Mouse (Mus musculus): ENCODE measurements at regions not wholly inside any gene's neighbourhood (a gene's known extent, or its start where the extent isn't known, plus 50 kb on each side); places are given as distances from the start of the nearest gene placed in this dataset.

DNA sequence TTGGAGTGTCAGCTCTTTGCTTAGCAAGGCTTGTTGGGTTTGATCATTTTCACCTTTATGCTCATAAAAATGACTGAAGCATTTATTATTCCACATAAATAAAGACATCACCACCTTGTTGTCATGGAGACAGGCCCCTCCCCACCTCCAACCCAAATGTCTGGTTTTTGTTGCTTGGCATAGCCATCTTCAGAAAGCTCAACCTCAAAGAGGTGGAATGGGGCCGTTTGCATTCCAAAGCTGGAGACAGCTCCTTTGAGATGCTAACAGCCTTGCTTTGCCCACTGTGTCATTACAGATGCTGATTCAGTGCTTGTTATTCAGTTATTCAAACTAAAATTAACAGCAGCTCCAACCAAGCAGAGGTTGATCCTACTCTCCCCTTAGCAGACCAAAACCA, 51.9 kb upstream of the Lgalsl start:
- no peak overlapping the region for H3K27ac ChIP-seq (ENCODE audit: low read length)
- no peak overlapping the region for H3K4me3 ChIP-seq (ENCODE audit: low read length)
- peaks cover 4% of the 10 kb centered on the region; the same call in 1 of the 2 replicates for H3K9me3 ChIP-seq (ENCODE audit: control insufficient read depth, low read length)
- 47% methylated on average over 1 of the region's 1 CpGs for WGBS
- H3K9ac ChIP-seq (ENCODE audit: low read length): no peak overlapping the region
- 0 out of 2 replicates have a peak, but pooled peaks cover 2% of the 10 kb centered on the region for H3K4me1 ChIP-seq (replicated peaks; ENCODE audit: control insufficient read depth, insufficient read depth, low read length)
- H3K4me2 ChIP-seq (ENCODE audit: low read depth, low read length): no peak overlapping the region
- ATAC-seq (ENCODE audit: low read depth): no peak
- H3K36me3 ChIP-seq (ENCODE audit: control insufficient read depth, insufficient read depth, low read length): no peaks in the 10 kb centered on the region
- H3K27me3 ChIP-seq (ENCODE audit: control insufficient read depth, insufficient read depth, low read depth, low read length): no peaks in the 10 kb centered on the region

DNA sequence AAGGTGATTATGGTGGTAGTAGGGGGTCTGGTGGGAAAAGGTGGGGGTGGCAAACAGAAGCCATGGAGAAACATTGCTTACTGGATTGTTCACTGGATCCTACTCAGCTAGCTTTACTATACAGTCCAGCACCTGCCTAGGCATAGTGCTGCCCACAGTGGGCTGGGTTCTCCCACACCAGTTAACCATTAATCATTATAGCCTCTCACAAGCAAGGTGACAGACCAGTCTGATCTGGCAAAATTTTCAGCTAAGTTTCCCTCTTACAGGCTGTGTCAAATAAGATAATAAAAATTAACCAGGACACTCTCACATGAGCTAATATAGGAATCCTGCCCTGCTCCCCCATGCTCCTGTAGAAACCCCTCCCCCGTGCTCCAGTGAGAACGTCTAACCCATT, 53.1 kb upstream of the Lgalsl start:
- Histone ChIP-seq H3K4me1 (replicated peaks; ENCODE audit: control insufficient read depth, insufficient read depth, low read length) (0 out of 2 replicates have a peak, but pooled peaks cover 2% of the 10 kb centered on the region), H3K9me3 (ENCODE audit: control insufficient read depth, low read length) (peaks cover 4% of the 10 kb centered on the region; the same call in 1 of the 2 replicates), H3K27me3 (ENCODE audit: control insufficient read depth, insufficient read depth, low read depth, low read length) (no peaks in the 10 kb centered on the region), H3K4me2 (ENCODE audit: low read depth, low read length) (no peak overlapping the region), H3K36me3 (ENCODE audit: control insufficient read depth, insufficient read depth, low read length) (no peaks in the 10 kb centered on the region), H3K9ac (ENCODE audit: low read length) (no peak overlapping the region), H3K4me3 (ENCODE audit: low read length) (no peak overlapping the region), H3K27ac (ENCODE audit: low read length) (no peak overlapping the region)
- no peak for ATAC-seq (ENCODE audit: low read depth)
- 79% methylated on average over 2 of the region's 2 CpGs for WGBS

- no peaks in the 10 kb centered on the region for H3K36me3 ChIP-seq (ENCODE audit: control insufficient read depth, insufficient read depth, low read length)
- H3K27ac ChIP-seq (ENCODE audit: low read length): 0 out of 2 replicates have a peak overlapping the region, but pooled peaks have one; percentile 23
- H3K4me1 ChIP-seq (replicated peaks; ENCODE audit: control insufficient read depth, insufficient read depth, low read length): no peaks in the 10 kb centered on the region
- WGBS: 61% methylated on average over 2 of the region's 2 CpGs
- ATAC-seq (ENCODE audit: low read depth): peak; percentile 79
- H3K4me2 ChIP-seq (ENCODE audit: low read depth, low read length): no peak overlapping the region
- peaks cover 4% of the 10 kb centered on the region; the same call in 1 of the 2 replicates for H3K9me3 ChIP-seq (ENCODE audit: control insufficient read depth, low read length)
- no peaks in the 10 kb centered on the region for H3K27me3 ChIP-seq (ENCODE audit: control insufficient read depth, insufficient read depth, low read depth, low read length)
- no peak overlapping the region for H3K4me3 ChIP-seq (ENCODE audit: low read length)
- H3K9ac ChIP-seq (ENCODE audit: low read length): no peak overlapping the region
These were observed 56.2 kb upstream of the Lgalsl start for GRCm38 (mm10) chr11:20887044-20887443.

GRCm38 (mm10) chr11:20890479-20890878, 59.6 kb upstream of the Lgalsl start:
- Histone ChIP-seq H3K4me2 (ENCODE audit: low read depth, low read length) (no peak overlapping the region), H3K27ac (ENCODE audit: low read length) (no peak overlapping the region), H3K36me3 (ENCODE audit: control insufficient read depth, insufficient read depth, low read length) (no peaks in the 10 kb centered on the region), H3K9ac (ENCODE audit: low read length) (no peak overlapping the region), H3K9me3 (ENCODE audit: control insufficient read depth, low read length) (peaks cover 4% of the 10 kb centered on the region; the same call in 1 of the 2 replicates), H3K4me3 (ENCODE audit: low read length) (no peak overlapping the region), H3K4me1 (replicated peaks; ENCODE audit: control insufficient read depth, insufficient read depth, low read length) (peaks cover 4% of the 10 kb centered on the region; the same call in 1 of the 2 replicates), H3K27me3 (ENCODE audit: control insufficient read depth, insufficient read depth, low read depth, low read length) (no peaks in the 10 kb centered on the region)
- no peak for ATAC-seq (ENCODE audit: low read depth)
- 65% methylated on average over 3 of the region's 3 CpGs for WGBS

DNA sequence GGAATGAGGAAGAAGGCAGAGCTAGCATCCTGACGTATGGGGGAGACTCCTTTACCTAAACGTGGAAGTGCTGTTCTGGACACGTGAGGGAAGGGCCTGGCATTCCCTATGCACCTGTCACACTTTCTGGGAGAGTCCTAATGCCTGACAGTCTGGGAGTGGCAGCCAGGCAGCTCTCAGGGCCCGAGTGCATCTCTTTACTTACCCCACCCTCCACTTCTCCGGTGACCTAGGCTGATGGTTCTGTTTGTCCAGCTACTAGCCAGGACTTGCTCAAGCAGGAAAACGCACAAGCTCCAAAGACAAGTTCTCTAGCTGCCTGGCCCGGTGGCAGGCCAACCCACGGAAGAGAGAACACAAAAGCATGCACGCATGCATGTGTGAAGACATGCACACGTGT, 60.9 kb upstream of the Lgalsl start:
- H3K4me2 ChIP-seq (ENCODE audit: low read depth, low read length): no peak overlapping the region
- no peak overlapping the region for H3K9ac ChIP-seq (ENCODE audit: low read length)
- no peaks in the 10 kb centered on the region for H3K27me3 ChIP-seq (ENCODE audit: control insufficient read depth, insufficient read depth, low read depth, low read length)
- ATAC-seq (ENCODE audit: low read depth): no peak
- H3K36me3 ChIP-seq (ENCODE audit: control insufficient read depth, insufficient read depth, low read length): no peaks in the 10 kb centered on the region
- WGBS: 66% methylated on average over 10 of the region's 10 CpGs
- H3K4me3 ChIP-seq (ENCODE audit: low read length): no peak overlapping the region
- no peak overlapping the region for H3K27ac ChIP-seq (ENCODE audit: low read length)
- H3K4me1 ChIP-seq (replicated peaks; ENCODE audit: control insufficient read depth, insufficient read depth, low read length): peaks cover 13% of the 10 kb centered on the region; the same call in 1 of the 2 replicates
- H3K9me3 ChIP-seq (ENCODE audit: control insufficient read depth, low read length): no peaks in the 10 kb centered on the region

GRCm38 (mm10) chr11:20896277-20897123, 65.6 kb upstream of the Lgalsl start:
- peak; percentile 87 for ATAC-seq (ENCODE audit: low read depth)
- Histone ChIP-seq H3K9ac (ENCODE audit: low read length) (no peak overlapping the region; the same call in 1 of the 2 replicates), H3K27ac (ENCODE audit: low read length) (peak overlapping the region; percentile 51), H3K9me3 (ENCODE audit: control insufficient read depth, low read length) (no peaks in the 10 kb centered on the region), H3K4me3 (ENCODE audit: low read length) (no peak overlapping the region), H3K27me3 (ENCODE audit: control insufficient read depth, insufficient read depth, low read depth, low read length) (no peaks in the 10 kb centered on the region), H3K4me2 (ENCODE audit: low read depth, low read length) (no peak overlapping the region), H3K36me3 (ENCODE audit: control insufficient read depth, insufficient read depth, low read length) (no peaks in the 10 kb centered on the region), H3K4me1 (replicated peaks; ENCODE audit: control insufficient read depth, insufficient read depth, low read length) (peaks cover 24% of the 10 kb centered on the region)
- 38% methylated on average over 11 of the region's 11 CpGs for WGBS

- Histone ChIP-seq H3K4me3 (ENCODE audit: low read length) (no peak overlapping the region), H3K9me3 (ENCODE audit: control insufficient read depth, low read length) (no peaks in the 10 kb centered on the region), H3K36me3 (ENCODE audit: control insufficient read depth, insufficient read depth, low read length) (no peaks in the 10 kb centered on the region), H3K4me1 (replicated peaks; ENCODE audit: control insufficient read depth, insufficient read depth, low read length) (peaks cover 24% of the 10 kb centered on the region), H3K4me2 (ENCODE audit: low read depth, low read length) (no peak overlapping the region), H3K27ac (ENCODE audit: low read length) (no peak overlapping the region), H3K9ac (ENCODE audit: low read length) (no peak overlapping the region), H3K27me3 (ENCODE audit: control insufficient read depth, insufficient read depth, low read depth, low read length) (no peaks in the 10 kb centered on the region)
- 61% methylated on average over 7 of the region's 7 CpGs for WGBS
- peak; percentile 57; the same call in 1 of the 2 replicates for ATAC-seq (ENCODE audit: low read depth)
These were observed 66.6 kb upstream of the Lgalsl start for GRCm38 (mm10) chr11:20897468-20897867.

GRCm38 (mm10) chr11:20898558-20898957, 67.7 kb upstream of the Lgalsl start:
- Histone ChIP-seq H3K27ac (ENCODE audit: low read length) (no peak overlapping the region), H3K9me3 (ENCODE audit: control insufficient read depth, low read length) (no peaks in the 10 kb centered on the region), H3K4me3 (ENCODE audit: low read length) (no peak overlapping the region), H3K27me3 (ENCODE audit: control insufficient read depth, insufficient read depth, low read depth, low read length) (no peaks in the 10 kb centered on the region), H3K9ac (ENCODE audit: low read length) (no peak overlapping the region), H3K4me2 (ENCODE audit: low read depth, low read length) (no peak overlapping the region), H3K4me1 (replicated peaks; ENCODE audit: control insufficient read depth, insufficient read depth, low read length) (peaks cover 24% of the 10 kb centered on the region), H3K36me3 (ENCODE audit: control insufficient read depth, insufficient read depth, low read length) (no peaks in the 10 kb centered on the region)
- ATAC-seq (ENCODE audit: low read depth): no peak
- 70% methylated on average over 4 of the region's 4 CpGs for WGBS

DNA sequence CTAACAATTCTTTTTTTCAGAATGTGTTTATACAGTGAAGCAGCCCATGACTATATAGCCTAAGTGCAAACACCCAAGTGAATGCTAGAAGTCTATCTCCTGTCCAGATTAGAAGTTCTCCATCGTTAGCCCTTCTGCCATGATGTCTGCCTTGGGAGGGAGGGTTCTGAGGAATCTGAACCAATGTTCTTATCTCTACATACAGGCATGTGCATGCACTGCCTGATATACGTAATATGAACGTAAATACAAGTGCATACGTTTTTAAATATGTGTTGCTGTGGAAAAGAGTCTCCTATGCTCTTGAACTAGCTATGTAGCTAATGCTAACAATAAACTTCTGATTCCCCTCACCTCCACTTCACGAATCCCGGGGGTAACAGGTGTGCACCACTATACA, 68.9 kb upstream of the Lgalsl start:
- Histone ChIP-seq H3K36me3 (ENCODE audit: control insufficient read depth, insufficient read depth, low read length) (no peaks in the 10 kb centered on the region), H3K4me2 (ENCODE audit: low read depth, low read length) (no peak overlapping the region), H3K9me3 (ENCODE audit: control insufficient read depth, low read length) (no peaks in the 10 kb centered on the region), H3K4me3 (ENCODE audit: low read length) (no peak overlapping the region), H3K4me1 (replicated peaks; ENCODE audit: control insufficient read depth, insufficient read depth, low read length) (peaks cover 19% of the 10 kb centered on the region), H3K27ac (ENCODE audit: low read length) (no peak overlapping the region), H3K27me3 (ENCODE audit: control insufficient read depth, insufficient read depth, low read depth, low read length) (no peaks in the 10 kb centered on the region), H3K9ac (ENCODE audit: low read length) (no peak overlapping the region)
- no peak for ATAC-seq (ENCODE audit: low read depth)
- 78% methylated on average over 6 of the region's 6 CpGs for WGBS
